Mouse (Mus musculus) olfactory bulb, adult 2 months (tissue): ENCODE measurements around the gene Sh3bp2.

Experiments
- CTCF ChIP-seq: fragments of 200-500 bp; IDR thresholded peaks from 2 replicates; pipeline ENCODE4 v1.5.1; 2012; ENCODE audit warnings: low read depth, mild to moderate bottlenecking, low read length, moderate library complexity; ENCODE audit not compliant: insufficient read depth
- POLR2A ChIP-seq: fragments of 200-500 bp; IDR thresholded peaks from 2 replicates; pipeline ENCODE4 v1.6.1; 2012; ENCODE audit warnings: mild to moderate bottlenecking, low read depth, low read length, moderate library complexity; ENCODE audit not compliant: insufficient read depth

DNA sequence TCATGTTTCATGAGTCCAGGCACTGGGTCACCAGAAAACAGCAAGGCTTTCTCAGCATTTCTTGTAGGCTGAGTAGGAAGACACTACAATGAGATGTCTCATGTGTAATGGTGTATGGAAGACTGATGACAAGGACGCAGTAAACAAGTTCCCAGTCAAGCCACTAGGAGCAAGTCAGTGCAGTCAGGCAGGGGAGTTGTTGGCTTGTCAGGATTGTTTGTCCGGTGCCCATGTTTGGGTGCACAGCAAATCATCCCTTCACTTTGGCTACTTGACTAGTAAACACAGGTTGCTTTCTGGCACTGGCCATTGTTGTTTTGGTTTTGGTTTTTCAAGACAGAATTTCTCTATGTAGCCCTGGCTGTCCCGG lies 36.2 kb upstream of the Sh3bp2 start:
- TF ChIP-seq CTCF (no peak), POLR2A (no peak)
